Mouse (Mus musculus) thymus, postnatal 14 days (tissue): ENCODE data around the gene Kat5.

ENCODE experiments used
- DNase-seq: peaks from one replicate; pipeline ENCODE4 v3.0.0; 2021

The Kat5 gene

GRCm38 (mm10) chr19:5570353-5571246 is 39.4 kb downstream of the Kat5 start:
- DNase-seq, result no peak

GRCm38 (mm10) chr19:5569521-5569920 is 40.5 kb downstream of the Kat5 start:
- no peak for DNase-seq

GRCm38 (mm10) chr19:5568470-5569140 is 41.4 kb downstream of the Kat5 start:
- peak; percentile 84 for DNase-seq

GRCm38 (mm10) chr19:5567534-5568469 is 42.2 kb downstream of the Kat5 start, which contains the start of gene Ap5b1:
Ap5b1 (plus strand) TSS chr19:5568025.
- peak; percentile 93 for DNase-seq

GRCm38 (mm10) chr19:5567180-5567533 is 42.9 kb downstream of the Kat5 start:
- DNase-seq, result no peak

- DNase-seq, result peak; percentile 8
Observed at GRCm38 (mm10) chr19:5566316-5566715, 43.7 kb downstream of the Kat5 start.

- no peak for DNase-seq
Observed at GRCm38 (mm10) chr19:5562776-5563175, 47.3 kb downstream of the Kat5 start.

- no peak for DNase-seq
Observed at GRCm38 (mm10) chr19:5561886-5562285, 48.2 kb downstream of the Kat5 start.

GRCm38 (mm10) chr19:5561252-5561790 is 48.7 kb downstream of the Kat5 start:
- DNase-seq, result no peak

- DNase-seq, result peak; percentile 9
Observed at GRCm38 (mm10) chr19:5560457-5561041, 49.5 kb downstream of the Kat5 start, which contains the start of gene Ovol1. Ovol1 (minus strand) TSS chr19:5560646.

- no peak for DNase-seq
Observed at GRCm38 (mm10) chr19:5559631-5560456, 50.2 kb downstream of the Kat5 start.

GRCm38 (mm10) chr19:5559229-5559628 is 50.8 kb downstream of the Kat5 start:
- no peak for DNase-seq

GRCm38 (mm10) chr19:5558770-5559169 is 51.3 kb downstream of the Kat5 start:
- DNase-seq, result no peak

GRCm38 (mm10) chr19:5558169-5558568 is 51.9 kb downstream of the Kat5 start:
- no peak for DNase-seq

- no peak for DNase-seq
Observed at GRCm38 (mm10) chr19:5554212-5554611, 55.8 kb downstream of the Kat5 start.

GRCm38 (mm10) chr19:5553802-5554201 is 56.2 kb downstream of the Kat5 start:
- DNase-seq, result no peak
